Mouse (Mus musculus) gastrocnemius, adult 2 months (tissue): ENCODE measurements around the gene Hhat. TPM values are rescaled to one million over a fixed set of nuclear protein-coding genes. Genes with fewer than 3 reads are reported as not detected.

Experiments used
- DNase-seq: peaks from one replicate; pipeline ENCODE4 v3.0.0; 2022
- H3K27ac ChIP-seq: fragments of 200-600 bp; 2 replicates; pipeline ENCODE4 v1.8.1; 2022; ENCODE audit warnings: mild to moderate bottlenecking
- H3K4me3 ChIP-seq: fragments of 200-600 bp; 2 replicates; pipeline ENCODE4 v1.8.1; 2022; ENCODE audit warnings: mild to moderate bottlenecking, moderate library complexity
- CTCF ChIP-seq: fragments of 200-600 bp; IDR thresholded peaks from 2 replicates; pipeline ENCODE4 v1.8.1; 2022; ENCODE audit warnings: antibody characterized with exemption, mild to moderate bottlenecking, moderate library complexity
- intact Hi-C: fragments of 180-260 bp; cut with DNase I; formaldehyde crosslinking; loops from one replicate; pipeline ENCODE4 v1.15.1; 2025
- total RNA-seq, 2 experiments: library from RNA; stranded (reverse); gene quantifications; 2 replicates each; pipeline ENCODE4 v1.2.3; 2021

Gene Hhat
- total RNA-seq, 2 experiments from 2014 or later: 0.59 to 0.69 TPM

DNA sequence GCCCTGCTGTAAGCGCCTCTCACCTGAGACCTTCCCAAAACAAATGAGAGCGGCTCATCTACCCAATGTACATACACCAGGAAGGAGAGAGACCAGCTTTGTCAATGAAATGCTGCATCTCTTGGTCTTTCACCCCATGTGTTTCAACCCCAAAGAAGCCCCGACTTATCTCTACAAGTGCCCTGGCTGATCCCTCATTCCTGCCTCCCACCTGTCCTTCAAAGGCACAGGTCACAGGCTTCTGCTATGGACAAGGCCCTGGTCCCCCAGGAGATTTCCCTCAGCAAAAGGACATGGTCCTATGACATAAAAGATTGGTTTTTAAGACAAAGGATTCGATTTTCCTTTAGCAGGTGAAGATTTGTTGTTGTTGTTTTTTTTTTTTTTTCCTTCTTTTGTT, 227.3 kb downstream of the Hhat start:
- intact Hi-C loops: no loop called here
- TF ChIP-seq CTCF: no peak
- DNase-seq: no peak
- no peak overlapping the region for H3K4me3 ChIP-seq
- no peak overlapping the region for H3K27ac ChIP-seq

GRCm38 (mm10) chr1:192542093-192542492, 228.9 kb downstream of the Hhat start:
- H3K4me3 ChIP-seq: no peak overlapping the region
- intact Hi-C loops: no loop called here
- no peak for DNase-seq
- no peak overlapping the region for H3K27ac ChIP-seq
- no peak for TF ChIP-seq CTCF

DNA sequence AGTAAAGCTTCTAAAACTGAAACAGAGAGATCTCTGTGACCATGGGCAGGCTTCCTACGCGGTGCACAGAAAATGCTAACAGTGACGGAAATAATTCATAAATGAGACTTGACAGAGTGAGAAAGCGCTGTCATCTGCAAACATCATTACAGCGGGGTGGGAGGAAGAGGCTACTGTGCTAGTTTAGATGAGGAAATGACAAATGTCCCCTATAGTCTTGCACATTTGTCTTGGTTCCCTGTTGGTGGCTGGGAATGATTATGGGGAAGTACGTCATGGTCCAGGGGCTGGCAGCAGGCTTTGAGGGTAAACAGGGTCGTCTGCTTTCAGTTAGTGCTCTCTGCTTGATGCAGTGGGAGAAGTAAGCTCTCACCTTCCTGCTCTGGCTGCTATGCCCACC, 233.9 kb downstream of the Hhat start:
- DNase-seq: no peak
- TF ChIP-seq CTCF: no peak
- H3K4me3 ChIP-seq: no peak overlapping the region
- no peak overlapping the region for H3K27ac ChIP-seq
- intact Hi-C loops: no loop called here

GRCm38 (mm10) chr1:192536440-192536839, 234.6 kb downstream of the Hhat start:
- no peak overlapping the region for H3K4me3 ChIP-seq
- intact Hi-C loops: no loop called here
- TF ChIP-seq CTCF: no peak

GRCm38 (mm10) chr1:192533016-192533415, 238.0 kb downstream of the Hhat start:
- no peak for TF ChIP-seq CTCF
- intact Hi-C loops: no loop called here
- no peak for DNase-seq
- no peak overlapping the region for H3K4me3 ChIP-seq
- no peak overlapping the region for H3K27ac ChIP-seq

More at GRCm38 (mm10) chr1:192536440-192536839, 234.6 kb downstream of the Hhat start:
- DNase-seq: no peak
- H3K27ac ChIP-seq: no peak overlapping the region

DNA sequence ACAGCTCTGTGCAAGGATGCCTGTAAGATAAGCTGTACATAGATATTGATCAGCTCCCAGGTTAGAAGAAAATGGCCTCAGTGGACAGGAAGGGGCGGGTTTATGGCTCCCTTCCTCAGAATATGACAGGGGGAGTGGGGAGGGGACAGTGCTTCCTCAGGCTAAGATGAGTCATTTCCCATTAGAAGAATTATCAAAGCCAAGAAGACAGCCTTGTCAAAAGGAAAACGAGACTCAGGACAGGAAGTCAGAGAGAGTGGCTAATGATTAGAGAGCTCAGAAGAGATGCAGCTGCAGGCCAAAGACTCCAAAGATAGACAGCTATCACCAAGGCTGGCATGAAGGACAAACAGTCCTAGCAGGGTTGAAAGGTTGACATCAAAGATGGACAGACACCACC, 238.8 kb downstream of the Hhat start:
- no peak for TF ChIP-seq CTCF
- intact Hi-C loops: no loop called here
- Histone ChIP-seq H3K4me3 (no peak overlapping the region), H3K27ac (no peak overlapping the region)
- no peak for DNase-seq

GRCm38 (mm10) chr1:192531490-192532146, 239.4 kb downstream of the Hhat start:
- no peak for DNase-seq
- intact Hi-C loops: no loop called here
- TF ChIP-seq CTCF: no peak
- Histone ChIP-seq H3K27ac (no peak overlapping the region), H3K4me3 (no peak overlapping the region)

GRCm38 (mm10) chr1:192525711-192526350, 245.2 kb downstream of the Hhat start:
- Histone ChIP-seq H3K4me3 (no peak overlapping the region), H3K27ac (no peak overlapping the region)
- intact Hi-C loops: no loop called here
- no peak for DNase-seq
- peak; percentile 14; the same call in 1 of the 2 replicates for TF ChIP-seq CTCF

- Histone ChIP-seq H3K4me3 (no peak overlapping the region), H3K27ac (no peak overlapping the region)
- intact Hi-C loops: no loop called here
- TF ChIP-seq CTCF: no peak
- DNase-seq: no peak
These were observed 248.4 kb downstream of the Hhat start for GRCm38 (mm10) chr1:192522376-192523178.

DNA sequence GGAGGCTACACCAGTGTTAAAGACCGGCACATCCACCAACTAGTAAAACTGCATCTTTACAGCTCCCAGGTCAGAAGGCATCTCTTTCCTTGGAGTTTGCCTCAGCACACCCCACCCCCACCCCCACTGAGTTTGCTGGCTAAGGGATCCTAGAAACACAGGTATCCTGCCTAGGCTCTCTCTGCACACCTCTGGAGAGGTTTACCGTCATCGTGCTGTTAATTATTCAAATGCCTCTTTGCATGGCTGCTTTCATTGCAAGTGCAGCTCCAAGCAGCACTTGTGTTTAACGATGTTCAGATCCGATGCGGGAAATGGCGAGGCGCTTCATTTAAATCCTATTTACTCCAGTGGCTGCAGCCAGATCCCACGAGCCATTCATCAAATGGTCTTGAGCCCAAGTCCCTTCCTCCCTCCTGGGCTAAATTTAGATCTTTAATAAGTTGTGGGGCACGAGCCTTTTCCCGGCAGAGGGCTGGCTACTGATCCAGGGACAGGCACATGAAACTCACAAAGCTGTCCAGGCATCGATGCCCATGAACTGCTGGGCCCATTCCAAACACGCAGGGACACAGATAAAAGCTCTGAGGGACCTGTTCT, 250.1 kb downstream of the Hhat start:
- Histone ChIP-seq H3K4me3 (no peak overlapping the region; the same call in 1 of the 2 replicates), H3K27ac (no peak overlapping the region)
- no peak for TF ChIP-seq CTCF
- peak; percentile 47 for DNase-seq
- intact Hi-C loops: no loop called here

- no peak overlapping the region for H3K4me3 ChIP-seq
- no peak for DNase-seq
- intact Hi-C loops: no loop called here
- no peak overlapping the region for H3K27ac ChIP-seq
- no peak for TF ChIP-seq CTCF
These were observed 251.3 kb downstream of the Hhat start for GRCm38 (mm10) chr1:192519713-192520112.

DNA sequence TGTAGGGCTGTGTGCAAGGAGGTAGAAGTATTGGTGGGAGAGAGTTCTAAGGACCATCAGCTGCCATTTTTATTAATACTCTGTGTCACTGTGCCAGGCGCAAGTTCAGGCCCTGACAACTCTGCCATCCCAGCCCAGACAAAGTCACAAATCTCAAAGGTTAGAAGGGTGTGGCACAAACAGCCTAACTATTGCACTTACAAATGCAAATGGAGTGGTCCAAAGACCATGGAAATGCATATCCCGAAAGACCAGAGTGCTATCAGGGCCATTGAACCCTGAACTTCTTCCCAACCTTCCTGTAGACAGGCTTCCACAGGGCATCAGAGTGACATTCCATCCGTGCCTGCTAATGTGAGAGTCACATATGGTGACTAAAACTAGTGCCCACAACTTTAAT, 255.7 kb downstream of the Hhat start:
- DNase-seq: no peak
- intact Hi-C loops: no loop called here
- H3K4me3 ChIP-seq: no peak overlapping the region
- H3K27ac ChIP-seq: no peak overlapping the region
- no peak for TF ChIP-seq CTCF

DNA sequence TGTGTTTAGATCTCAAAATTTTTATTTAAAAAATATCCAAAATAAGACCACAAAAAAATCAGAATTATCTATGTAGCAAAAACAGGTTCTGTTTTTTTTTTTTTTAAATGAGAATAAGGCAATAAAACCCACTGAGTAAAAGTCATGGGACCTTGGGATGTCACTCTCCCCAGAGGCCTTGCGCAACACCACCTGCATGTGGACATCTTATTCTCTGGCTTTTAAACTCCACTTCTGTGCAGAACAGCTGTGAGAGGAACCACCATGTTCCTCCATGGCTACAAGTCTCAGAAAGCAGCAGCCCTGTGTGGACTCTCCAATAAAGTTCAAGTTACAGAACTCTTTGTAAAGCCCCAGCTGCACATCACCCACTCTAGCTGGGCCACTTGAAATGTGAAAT, 258.2 kb downstream of the Hhat start:
- TF ChIP-seq CTCF: no peak
- no peak for DNase-seq
- H3K27ac ChIP-seq: no peak overlapping the region
- intact Hi-C loops: no loop called here
- no peak overlapping the region for H3K4me3 ChIP-seq
